Mouse (Mus musculus): Measurements from ENCODE around the gene Gm973. TPM values are rescaled to one million over a fixed set of nuclear protein-coding genes. Genes with fewer than 3 reads are reported as not detected.

Gm973 gene
- total RNA-seq, 2 experiments from 2014 or later: 0.87 to 1.4 TPM

DNA sequence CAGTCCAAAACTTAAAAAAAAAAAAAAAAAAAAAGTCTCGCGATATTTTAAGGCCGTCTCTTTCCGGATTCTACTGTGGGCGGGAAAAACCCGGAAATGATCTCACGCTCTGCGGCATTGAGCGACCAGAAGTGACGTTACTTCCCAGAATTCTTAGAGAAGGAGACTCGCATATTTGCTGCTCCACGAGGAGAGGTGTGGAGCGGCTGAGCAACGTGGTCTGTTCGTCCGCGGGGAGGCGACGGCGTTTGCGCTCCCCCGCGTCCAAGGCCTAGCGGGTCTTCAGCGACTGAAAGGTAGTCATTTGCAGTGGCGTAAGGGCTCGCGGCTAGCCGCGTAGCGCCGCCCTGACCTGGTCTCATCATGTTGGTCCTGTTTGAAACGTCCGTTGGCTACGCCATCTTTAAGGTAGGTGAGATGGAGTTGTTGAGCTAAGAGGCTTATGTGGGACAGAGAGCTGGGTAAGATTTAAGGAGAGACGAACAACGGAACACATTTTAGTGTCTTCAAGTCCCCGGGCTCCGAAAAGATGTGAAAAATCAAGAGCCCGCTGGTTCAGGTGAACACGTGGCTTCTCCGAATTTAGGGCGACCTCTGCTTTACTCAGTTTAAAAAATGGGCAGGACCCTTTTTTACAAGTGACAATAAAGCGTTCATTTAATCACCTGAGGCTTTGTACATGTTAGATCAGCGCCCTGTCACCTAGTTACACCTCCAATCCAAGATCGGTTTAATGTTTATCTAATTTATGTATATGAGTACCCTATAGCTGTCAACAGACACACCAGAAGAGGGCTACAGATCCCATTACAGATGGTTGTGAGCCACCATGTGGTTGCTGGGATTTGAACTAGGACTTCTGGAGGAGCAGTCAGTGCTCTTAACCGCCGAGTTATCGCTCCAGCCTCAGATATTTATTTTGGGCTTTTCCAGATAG lies 169.0 kb downstream of the Gm973 start, which contains the start of gene Nop58:
Gene Nop58, plus strand, starts transcription at position 153 of the 937 bp plus-strand sequence.
- DNase-seq (ENCODE audit: low spot score): peak; percentile 92

Other genes starting within 250 kb of the Gm973 start
- gene Fzd7, start 33.8 kb upstream of the Gm973 start, total RNA-seq (2021): 10 to 100 TPM; 25.9 to 52.4 TPM
- gene Sumo1, start 154.6 kb downstream of the Gm973 start, total RNA-seq (2021): 10 to 100 TPM; 57.1 to 63.8 TPM
- gene Nop58, start 168.7 kb downstream of the Gm973 start, total RNA-seq (2021): 10 to 100 TPM; 23.0 to 29.8 TPM
- 10 to 100 TPM; 46.1 to 49.0 TPM for gene Bmpr2, start 247.1 kb downstream of the Gm973 start, total RNA-seq (2021)